Mouse (Mus musculus) left cerebral cortex, adult 9 months (tissue): ENCODE measurements around the gene Olfr1036.
"Not testable (repeated sequence)": the region's sequence is repeated elsewhere in the genome, so short reads cannot be mapped to it uniquely, and the experiment has no call there.

Experiments used
- DNase-seq, 2 experiments: peaks; one replicate each; pipeline ENCODE4 v3.0.0; 2022; ENCODE audit warnings: low spot score in 2 of 2

Olfr1036 gene

DNA sequence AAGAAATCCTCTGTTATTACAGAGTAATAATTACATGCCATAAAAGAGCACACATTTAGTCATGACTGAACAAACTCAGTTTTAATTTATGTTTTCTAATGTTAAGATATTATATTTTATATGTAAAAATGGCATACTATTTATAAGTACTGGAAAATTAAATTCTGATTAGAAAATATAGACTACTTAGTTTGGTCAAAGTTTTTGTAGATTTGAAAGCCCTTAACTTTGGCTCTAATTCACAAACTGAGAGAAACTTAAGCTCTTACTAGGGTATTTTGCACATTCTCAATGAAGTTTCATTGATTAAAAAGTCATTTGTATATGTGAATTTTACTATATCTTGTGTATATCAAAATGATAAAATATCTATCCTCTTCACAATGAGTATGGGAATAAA, at the start of gene Olfr1036:
Gene Olfr1036 (plus strand): TSS at position 301 of the 400 bp plus-strand sequence.
- DNase-seq: not testable (repeated sequence)

DNA sequence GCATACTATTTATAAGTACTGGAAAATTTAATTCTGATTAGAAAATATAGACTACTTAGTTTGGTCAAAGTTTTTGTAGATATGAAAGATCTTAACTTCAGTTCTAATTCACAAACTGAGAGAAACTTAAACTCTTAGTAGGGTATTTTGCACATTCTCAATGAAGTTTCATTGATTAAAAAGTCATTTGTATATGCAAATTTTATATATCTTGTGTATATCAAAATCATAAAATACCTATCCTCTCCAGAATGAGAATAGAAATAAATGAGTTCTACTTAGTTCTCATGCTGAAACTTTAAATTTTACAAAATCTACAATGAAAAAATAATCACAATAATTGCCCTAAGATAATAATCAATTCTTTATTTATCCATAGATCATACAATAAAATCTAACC, 28.2 kb upstream of the Olfr1036 start, which contains the start of gene Olfr1034:
Gene Olfr1034 (plus strand): TSS at position 301 of the 400 bp plus-strand sequence.
- no peak for DNase-seq

DNA sequence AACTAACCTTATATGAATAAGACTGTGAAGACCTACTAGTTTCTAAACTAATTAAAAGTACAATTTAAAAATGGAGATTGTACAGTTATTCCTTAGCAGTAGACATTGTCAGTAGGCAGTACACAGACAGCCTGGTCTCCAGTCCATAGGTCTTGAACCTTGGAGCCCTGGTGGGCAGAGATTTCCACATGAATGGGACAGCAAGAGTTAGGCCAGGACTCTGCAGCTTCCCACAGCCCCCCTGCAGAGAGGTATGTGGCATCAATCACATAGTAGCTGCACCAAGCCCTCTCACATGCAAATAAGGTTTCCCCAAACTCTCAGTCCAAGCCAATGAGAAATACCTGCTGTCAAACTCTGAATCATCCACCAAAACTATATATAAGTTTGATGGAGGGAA, 23.0 kb upstream of the Olfr1036 start:
- not testable (repeated sequence) for DNase-seq

DNA sequence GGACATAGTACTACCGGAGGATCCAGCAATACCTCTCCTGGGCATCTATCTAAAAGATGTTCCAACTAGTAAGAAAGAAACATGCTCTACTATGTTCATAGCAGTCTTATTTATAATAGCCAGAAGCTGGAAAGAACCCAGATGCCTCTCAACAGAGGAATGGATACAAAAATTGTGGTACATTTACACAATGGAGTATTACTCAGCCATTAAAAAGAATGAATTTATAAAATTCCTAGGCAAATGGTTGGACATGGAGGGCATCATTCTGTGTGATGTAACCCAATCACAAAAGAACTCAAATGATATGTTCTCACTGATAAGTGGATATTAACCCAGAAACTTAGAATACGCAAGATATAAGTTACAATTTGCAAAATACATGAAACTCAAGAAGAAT, 10.0 kb upstream of the Olfr1036 start:
- not testable (repeated sequence) for DNase-seq

DNA sequence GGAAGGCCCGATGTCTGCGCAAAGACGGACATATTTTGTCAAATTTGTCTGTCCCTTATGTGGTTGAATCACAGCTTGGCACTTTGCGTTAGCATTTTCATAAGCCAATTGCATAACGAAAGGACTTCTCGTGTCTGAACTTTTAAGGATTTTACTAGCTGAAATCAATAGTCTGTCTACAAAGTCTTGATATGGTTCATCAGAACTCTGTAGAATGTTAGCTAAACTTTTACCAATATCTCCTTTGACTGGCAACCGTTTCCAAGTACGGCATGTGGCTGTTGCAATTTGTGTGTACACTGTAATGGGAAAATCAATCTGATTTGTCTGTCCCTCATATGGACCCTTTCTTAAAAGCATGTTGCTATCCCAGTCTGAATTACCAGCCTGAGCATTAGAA, 3.6 kb upstream of the Olfr1036 start:
- DNase-seq: no peak

DNA sequence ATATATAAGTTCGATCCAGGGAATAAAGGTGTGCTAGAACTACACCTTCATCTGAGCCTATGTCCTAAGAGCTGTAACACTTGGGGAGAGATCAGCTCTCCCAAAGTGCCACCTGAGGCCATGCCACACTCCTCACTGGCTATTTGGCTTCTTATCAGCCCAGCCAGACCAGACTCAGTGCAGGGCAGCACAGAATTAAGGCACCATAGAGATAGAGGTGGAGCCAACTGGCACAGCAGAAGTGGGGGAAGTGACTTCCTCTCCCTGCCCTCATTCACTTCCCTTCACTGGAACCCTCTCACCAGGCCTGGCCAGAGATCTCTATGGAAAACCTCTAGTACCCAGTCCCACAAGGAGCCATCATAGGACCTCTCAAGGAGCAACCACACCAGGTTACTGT, 6.7 kb downstream of the Olfr1036 start:
- DNase-seq: not testable (repeated sequence)

DNA sequence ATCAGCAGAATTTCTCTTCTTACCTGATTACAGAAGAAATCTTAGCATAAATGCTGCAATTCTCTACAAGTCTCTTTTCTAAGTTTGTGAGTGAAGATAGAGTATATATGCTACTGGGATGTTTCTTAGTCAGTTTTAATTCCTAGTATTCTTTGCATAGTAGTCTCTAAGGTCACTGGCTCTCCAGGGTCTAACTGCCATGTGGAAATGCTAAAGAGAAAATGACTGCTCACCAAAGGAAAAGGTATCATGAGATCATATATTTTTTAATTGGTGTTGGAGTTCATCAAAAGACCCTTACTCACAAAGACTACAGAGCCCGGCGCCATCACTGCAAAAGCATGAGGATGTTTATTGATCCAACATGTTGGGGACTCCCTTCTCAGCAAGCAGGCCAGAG, 13.5 kb downstream of the Olfr1036 start, which contains the start of gene Olfr1037:
Gene Olfr1037 (minus strand): TSS at position 101 of the 400 bp plus-strand sequence.
- DNase-seq: no peak
